Mouse (Mus musculus) heart, postnatal 0 days (tissue): ENCODE data around the gene Foxp4. TPM values are rescaled to one million over a fixed set of nuclear protein-coding genes. Genes with fewer than 3 reads are reported as not detected.

Experiments
- ATAC-seq: fragments of 200-750 bp; cut with Nextera tagmentation; 2 replicates; pipeline ENCODE4 v1.8.0; 2017; ENCODE audit warnings: low read depth, moderate number of reproducible peaks, moderate library complexity; ENCODE audit not compliant: insufficient read depth
- DNase-seq: peaks from one replicate; pipeline ENCODE4 v3.0.0-alpha.2; 2016; ENCODE audit warnings: low spot score
- H3K27ac ChIP-seq: fragments of 300-500 bp; sonication (generic); 2 replicates; pipeline ENCODE4 v1.5.1; 2014; ENCODE audit warnings: low read depth, mild to moderate bottlenecking
- H3K27me3 ChIP-seq: fragments of 300-500 bp; sonication (generic); 2 replicates; pipeline ENCODE4 v1.6.1; 2014; ENCODE audit warnings: low read length, mixed read lengths; ENCODE audit not compliant: control insufficient read depth, insufficient read depth
- H3K36me3 ChIP-seq: fragments of 300-500 bp; sonication (generic); replicated peaks from 2 replicates; pipeline ENCODE4 v1.6.1; 2014; ENCODE audit warnings: low read length, mixed read lengths; ENCODE audit not compliant: control insufficient read depth, insufficient read depth
- H3K4me1 ChIP-seq: fragments of 300-500 bp; sonication (generic); 2 replicates; pipeline ENCODE4 v1.6.1; 2014; ENCODE audit warnings: antibody characterized with exemption; ENCODE audit not compliant: control insufficient read depth, insufficient read depth
- H3K4me2 ChIP-seq: fragments of 300-500 bp; sonication (generic); 2 replicates; pipeline ENCODE4 v1.6.1; 2014; ENCODE audit warnings: low read depth, mild to moderate bottlenecking, low read length, moderate library complexity
- H3K4me3 ChIP-seq: fragments of 300-500 bp; sonication (generic); 2 replicates; pipeline ENCODE4 v1.5.1; 2014; ENCODE audit warnings: low read depth, low read length
- H3K9ac ChIP-seq: fragments of 300-500 bp; sonication (generic); replicated peaks from 2 replicates; pipeline ENCODE4 v1.6.1; 2014; ENCODE audit warnings: low read depth, low read length, mixed read lengths
- H3K9me3 ChIP-seq: fragments of 300-500 bp; sonication (generic); replicated peaks from 2 replicates; pipeline ENCODE4 v1.6.1; 2016; ENCODE audit warnings: low read length; ENCODE audit not compliant: control insufficient read depth
- CTCF ChIP-seq: IDR thresholded peaks from 2 replicates; pipeline ENCODE4 v1.5.1; 2016; ENCODE audit warnings: antibody characterized with exemption, control low read depth, low read depth
- EP300 ChIP-seq: IDR thresholded peaks from 2 replicates; pipeline ENCODE4 v1.6.1; 2016; ENCODE audit warnings: antibody characterized with exemption, low read depth
- WGBS: fragments of 180-500 bp; shearing (Covaris S2); extraction: QIAGEN DNeasy Blood & Tissue Kit; methylation state at CpG from one replicate; pipeline ENCODE4 v1.1.7; 2014; 5-methylcytosine and 5-hydroxymethylcytosine counted together
- polyA plus RNA-seq: library from polyadenylated mRNA; unstranded; fragments of >200 nt; fragmentation: Nextera tagmentation; extraction: Ambion mirVana; gene quantifications from 2 replicates; pipeline ENCODE4 v1.2.1, GENCODE M21; 2015
- total RNA-seq: library from RNA; depleted of rRNA; stranded (reverse); fragments of >200 nt; gene quantifications from 2 replicates; pipeline ENCODE4 v1.2.3, GENCODE M21; 2014; ENCODE audit warnings: low replicate concordance; rRNA removed

The Foxp4 gene
- total and polyA plus RNA-seq, 2 experiments from 2014 or later: 3.3 to 21.0 TPM

- Histone ChIP-seq H3K4me2 (no peak overlapping the region), H3K4me3 (no peak overlapping the region), H3K4me1 (peaks cover 5% of the 10 kb centered on the region; the same call in 1 of the 2 replicates), H3K27me3 (no peaks in the 10 kb centered on the region), H3K27ac (no peak overlapping the region), H3K9ac (no peak overlapping the region), H3K9me3 (no peaks in the 10 kb centered on the region), H3K36me3 (peaks cover 46% of the 10 kb centered on the region)
- WGBS: 89% methylated on average over 13 of the region's 13 CpGs
- DNase-seq: no peak
- no peak for ATAC-seq
- no peak for TF ChIP-seq EP300
- no peak for TF ChIP-seq CTCF
These were observed 106.3 kb downstream of the Foxp4 start for GRCm38 (mm10) chr17:47818038-47818725.

Other genes starting within 250 kb of the Foxp4 start
- 141 and 171 TPM in 2 replicates for gene Tomm6, start 236.3 kb downstream of the Foxp4 start, total RNA-seq
- 334 and 345 TPM in 2 replicates for gene Tomm6, start 236.3 kb downstream of the Foxp4 start, polyA plus RNA-seq
- 6.1 and 18.9 TPM in 2 replicates for gene Frs3, start 235.6 kb downstream of the Foxp4 start, total RNA-seq
- 3.7 and 4.2 TPM in 2 replicates for gene Frs3, start 235.6 kb downstream of the Foxp4 start, polyA plus RNA-seq
- 0.12 TPM in 1 of 2 replicates, not detected in the other for gene Gm21981, start 230.2 kb downstream of the Foxp4 start, total RNA-seq
- 0.19 and 0.22 TPM in 2 replicates for gene Gm21981, start 230.2 kb downstream of the Foxp4 start, polyA plus RNA-seq
- 9.9 TPM in 1 of 2 replicates, not detected in the other for gene Prickle4, start 229.9 kb downstream of the Foxp4 start, total RNA-seq
- 0.36 and 0.93 TPM in 2 replicates for gene Prickle4, start 229.9 kb downstream of the Foxp4 start, polyA plus RNA-seq
- 0.35 TPM in 1 of 2 replicates, not detected in the other for gene Pgc, start 197.8 kb downstream of the Foxp4 start, total RNA-seq
- gene Pgc, start 197.8 kb downstream of the Foxp4 start, polyA plus RNA-seq: not detected in 2 replicates
- gene Tfeb, start 187.6 kb downstream of the Foxp4 start, total RNA-seq: 42.4 and 57.5 TPM in 2 replicates
- 26.9 and 27.9 TPM in 2 replicates for gene Tfeb, start 187.6 kb downstream of the Foxp4 start, polyA plus RNA-seq
- 64.6 and 68.2 TPM in 2 replicates for gene Mdfi, start 90.0 kb downstream of the Foxp4 start, total RNA-seq
- 6.2 and 6.7 TPM in 2 replicates for gene Mdfi, start 90.0 kb downstream of the Foxp4 start, polyA plus RNA-seq
- gene 1700122O11Rik, start 113.6 kb upstream of the Foxp4 start, total RNA-seq: not detected in 2 replicates
- not detected in 2 replicates for gene 1700122O11Rik, start 113.6 kb upstream of the Foxp4 start, polyA plus RNA-seq
- gene 1700067P10Rik, start 164.7 kb upstream of the Foxp4 start, total RNA-seq: not detected in 2 replicates
- not detected in 2 replicates for gene 1700067P10Rik, start 164.7 kb upstream of the Foxp4 start, polyA plus RNA-seq
- gene 9830107B12Rik, start 221.6 kb upstream of the Foxp4 start, total RNA-seq: not detected in 2 replicates
- gene 9830107B12Rik, start 221.6 kb upstream of the Foxp4 start, polyA plus RNA-seq: 0.08 TPM in 1 of 2 replicates, not detected in the other
- gene A530064D06Rik, start 242.6 kb upstream of the Foxp4 start, total RNA-seq: not detected in 2 replicates
- 0.08 and 0.23 TPM in 2 replicates for gene A530064D06Rik, start 242.6 kb upstream of the Foxp4 start, polyA plus RNA-seq